15 mouse cellular contexts compared by ENCODE assay signal in the genomic region with DNA sequence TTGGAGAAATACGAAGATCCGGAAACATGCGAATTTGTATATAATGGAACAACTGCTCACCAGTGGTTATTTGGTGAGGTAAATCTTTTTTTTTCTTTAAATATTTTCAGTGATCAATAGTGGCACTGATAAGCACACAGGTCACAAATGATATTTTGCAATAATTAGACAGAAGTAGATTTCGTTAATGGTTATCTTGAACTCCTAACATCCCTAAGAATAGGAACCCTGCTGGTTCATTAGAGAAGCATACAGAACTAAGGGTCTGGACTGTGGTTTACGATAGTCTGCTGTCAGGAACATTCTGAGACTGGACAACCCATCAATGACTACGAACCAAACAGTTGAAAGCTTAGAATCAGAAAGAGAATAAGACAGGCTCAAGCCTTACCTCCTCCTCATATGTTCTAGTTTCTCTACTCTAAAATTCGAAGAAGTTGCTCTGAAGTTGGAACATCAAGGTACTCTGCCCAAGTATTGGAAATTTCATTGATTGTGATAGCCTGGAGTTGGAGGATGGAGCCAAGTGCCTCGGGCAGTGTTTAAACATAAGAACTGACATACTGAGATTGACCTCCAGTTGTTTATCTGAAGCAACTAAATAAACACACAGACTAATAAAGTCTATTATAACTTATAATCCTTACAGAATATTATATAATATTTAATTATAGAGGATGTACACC.
"Had no signal": no experiment of that assay in that cellular context is flagged by ENCODE, and none has a peak within 500 bp of the region (broad histone marks: within the 10 kb centered on the region; RNA-seq: fewer than 3 reads in every experiment).

No protein-coding gene starts in this region.

- H3K9me3 ChIP-seq: neural tube, embryonic 13.5 days; neural tube, embryonic 15.5 days; stomach, embryonic 15.5 days had no signal

- H3K9ac ChIP-seq: neural tube, embryonic 13.5 days; neural tube, embryonic 15.5 days; stomach, embryonic 15.5 days had no signal

- H3K4me1 ChIP-seq: neural tube, embryonic 13.5 days; neural tube, embryonic 15.5 days; stomach, embryonic 15.5 days had no signal

- H3K4me3 ChIP-seq: neural tube, embryonic 13.5 days; neural tube, embryonic 15.5 days; stomach, embryonic 15.5 days had no signal

- H3K4me2 ChIP-seq: neural tube, embryonic 13.5 days; neural tube, embryonic 15.5 days; stomach, embryonic 15.5 days had no signal

- H3K27ac ChIP-seq: neural tube, embryonic 13.5 days; neural tube, embryonic 15.5 days; stomach, embryonic 15.5 days; stomach, postnatal 0 days had no signal

- H3K27me3 ChIP-seq: neural tube, embryonic 13.5 days; neural tube, embryonic 15.5 days; stomach, embryonic 15.5 days had no signal

- H3K36me3 ChIP-seq: neural tube, embryonic 13.5 days; neural tube, embryonic 15.5 days; stomach, embryonic 15.5 days had no signal

- DNase-seq: right cerebral cortex, adult 18-20 months; right cerebral cortex, postnatal 14 days; right cerebral cortex, postnatal 25 days; right cerebral cortex, postnatal 4 days; spleen, adult 18-20 months; thymus, adult 18-20 months; thymus, adult 2 months; thymus, postnatal 14 days; thymus, postnatal 25 days; thymus, postnatal 36 days; thymus, postnatal 4 days had no signal
